Mouse (Mus musculus) limb, embryonic 14.5 days (tissue): Measurements from ENCODE around the gene Cngb1. TPM values are rescaled to one million over a fixed set of nuclear protein-coding genes. Genes with fewer than 3 reads are reported as not detected.

Source experiments
- ATAC-seq: fragments of 200-750 bp; cut with Nextera tagmentation; 2 replicates; pipeline ENCODE4 v1.8.0; 2017; ENCODE audit warnings: low read depth, moderate number of reproducible peaks, moderate TSS enrichment; ENCODE audit not compliant: low FRiP score
- DNase-seq: peaks from one replicate; pipeline ENCODE4 v3.0.0-alpha.2; 2015; ENCODE audit warnings: low spot score
- H3K27ac ChIP-seq: fragments of 300-500 bp; sonication (generic); replicated peaks from 2 replicates; pipeline ENCODE4 v1.5.1; 2014; ENCODE audit warnings: low read depth, mild to moderate bottlenecking, low read length, moderate library complexity, mixed read lengths
- H3K27me3 ChIP-seq: fragments of 300-500 bp; sonication (generic); 2 replicates; pipeline ENCODE4 v1.6.1; 2014; ENCODE audit warnings: low read length, mixed read lengths; ENCODE audit not compliant: control insufficient read depth, insufficient read depth
- H3K36me3 ChIP-seq: fragments of 300-500 bp; sonication (generic); 2 replicates; pipeline ENCODE4 v1.6.1; 2014; ENCODE audit warnings: mild to moderate bottlenecking, low read length, moderate library complexity, mixed read lengths; ENCODE audit not compliant: control insufficient read depth, insufficient read depth
- H3K4me1 ChIP-seq: fragments of 300-500 bp; sonication (generic); 2 replicates; pipeline ENCODE4 v1.6.1; 2014; ENCODE audit warnings: antibody characterized with exemption, low read length, mixed read lengths; ENCODE audit not compliant: control insufficient read depth, insufficient read depth
- H3K4me2 ChIP-seq: fragments of 300-500 bp; sonication (generic); replicated peaks from 2 replicates; pipeline ENCODE4 v1.6.1; 2014; ENCODE audit warnings: low read depth, mild to moderate bottlenecking, low read length, moderate library complexity; ENCODE audit not compliant: severe bottlenecking
- H3K4me3 ChIP-seq: fragments of 300-500 bp; sonication (generic); replicated peaks from 2 replicates; pipeline ENCODE4 v1.5.1; 2014; ENCODE audit warnings: low read length
- H3K9ac ChIP-seq: fragments of 300-500 bp; sonication (generic); 2 replicates; pipeline ENCODE4 v1.6.1; 2014; ENCODE audit warnings: mild to moderate bottlenecking, low read depth, low read length, moderate library complexity; ENCODE audit not compliant: severe bottlenecking
- H3K9me3 ChIP-seq: fragments of 300-500 bp; sonication (generic); 2 replicates; pipeline ENCODE4 v1.6.1; 2016; ENCODE audit warnings: low read length; ENCODE audit not compliant: control insufficient read depth
- POLR2A ChIP-seq: fragments of 200-500 bp; IDR thresholded peaks from 2 replicates; pipeline ENCODE4 v1.8.0; 2012; ENCODE audit warnings: inconsistent platforms, mild to moderate bottlenecking, moderate library complexity, borderline replicate concordance; ENCODE audit not compliant: insufficient read depth, insufficient read length; ENCODE audit errors: extremely low read depth
- WGBS: fragments of 180-500 bp; shearing (Covaris S2); extraction: QIAGEN DNeasy Blood & Tissue Kit; methylation state at CpG from one replicate; pipeline ENCODE4 v1.1.7; 2014; 5-methylcytosine and 5-hydroxymethylcytosine counted together
- polyA plus RNA-seq, 2 experiments: library from polyadenylated mRNA; depleted of rRNA in 1 of 2; stranded (reverse) in 1 of 2; unstranded in 1 of 2; fragments of >200 nt; fragmentation: Nextera tagmentation in 1 of 2; extraction: Ambion mirVana in 1 of 2; gene quantifications; 2 replicates each; pipeline versions ENCODE4 v1.2.1 to v1.2.3; 2012 to 2014

Cngb1 gene
- polyA plus RNA-seq, 2 experiments: 0.52 to 0.67 TPM

DNA sequence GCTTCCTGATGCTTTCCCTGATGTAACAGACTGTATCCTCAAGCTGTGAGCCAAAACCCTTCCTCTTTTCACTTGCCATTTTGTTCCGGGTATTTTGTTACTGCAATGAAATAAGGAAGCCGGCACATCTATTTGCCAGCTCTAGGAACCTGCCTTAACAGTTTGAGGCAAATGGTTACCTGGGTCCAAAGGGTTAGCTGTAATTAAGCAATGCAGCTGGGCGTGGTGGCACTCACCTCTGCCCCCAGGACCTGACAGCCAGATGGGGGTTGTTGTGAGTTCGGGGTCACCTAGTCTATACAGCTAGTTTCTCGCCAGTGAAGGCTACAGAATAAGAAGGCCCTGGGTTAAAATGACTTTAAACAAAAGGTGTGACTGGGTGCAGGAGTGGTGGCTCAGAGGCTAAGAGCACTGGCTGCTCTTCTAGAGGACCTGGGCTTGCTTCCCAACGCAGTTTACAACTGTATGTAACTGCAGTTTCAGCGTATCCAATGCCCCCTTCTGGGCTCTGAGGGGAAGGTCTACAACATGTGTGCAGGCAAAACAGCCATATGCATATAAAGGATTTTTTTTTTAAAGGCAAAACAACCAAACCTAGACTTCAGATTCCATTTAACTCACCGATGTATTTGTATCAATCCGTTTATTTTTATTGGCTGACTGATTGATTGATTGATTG is 114.7 kb downstream of the Cngb1 start:
- H3K4me1 ChIP-seq: no peaks in the 10 kb centered on the region
- H3K9me3 ChIP-seq: no peaks in the 10 kb centered on the region
- H3K4me2 ChIP-seq: no peak overlapping the region
- no peak overlapping the region for H3K4me3 ChIP-seq
- no peak overlapping the region for H3K27ac ChIP-seq
- H3K36me3 ChIP-seq: no peaks in the 10 kb centered on the region
- no peak for DNase-seq
- no peak for TF ChIP-seq POLR2A
- ATAC-seq: no peak
- 83% methylated on average over 9 of the region's 9 CpGs for WGBS
- H3K9ac ChIP-seq: no peak overlapping the region
- H3K27me3 ChIP-seq: no peaks in the 10 kb centered on the region

Other genes with a start within 250 kb of the Cngb1 start
- 31.6 and 39.4 TPM in 2 replicates for gene Katnb1, start 225.4 kb downstream of the Cngb1 start, polyA plus RNA-seq (2012; rRNA removed)
- gene Katnb1, start 225.4 kb downstream of the Cngb1 start, polyA plus RNA-seq (2014; fragmentation: Nextera tagmentation; extraction: Ambion mirVana): 21.4 and 21.6 TPM in 2 replicates
- 25.9 and 30.3 TPM in 2 replicates for gene Kifc3, start 103.8 kb downstream of the Cngb1 start, polyA plus RNA-seq (2012; rRNA removed)
- gene Kifc3, start 103.8 kb downstream of the Cngb1 start, polyA plus RNA-seq (2014; fragmentation: Nextera tagmentation; extraction: Ambion mirVana): 12.7 and 20.3 TPM in 2 replicates
- 0.85 and 1.3 TPM in 2 replicates for gene Tepp, start 4.0 kb upstream of the Cngb1 start, polyA plus RNA-seq (2012; rRNA removed)
- gene Tepp, start 4.0 kb upstream of the Cngb1 start, polyA plus RNA-seq (2014; fragmentation: Nextera tagmentation; extraction: Ambion mirVana): 0.47 TPM in 1 of 2 replicates, not detected in the other
- gene Zfp319, start 25.4 kb upstream of the Cngb1 start, polyA plus RNA-seq (2012; rRNA removed): 13.8 and 17.4 TPM in 2 replicates
- 8.4 and 9.2 TPM in 2 replicates for gene Zfp319, start 25.4 kb upstream of the Cngb1 start, polyA plus RNA-seq (2014; fragmentation: Nextera tagmentation; extraction: Ambion mirVana)
- 46.6 and 61.0 TPM in 2 replicates for gene Usb1, start 25.7 kb upstream of the Cngb1 start, polyA plus RNA-seq (2012; rRNA removed)
- gene Usb1, start 25.7 kb upstream of the Cngb1 start, polyA plus RNA-seq (2014; fragmentation: Nextera tagmentation; extraction: Ambion mirVana): 34.7 and 38.0 TPM in 2 replicates
- 12.6 and 16.9 TPM in 2 replicates for gene Mmp15, start 45.7 kb upstream of the Cngb1 start, polyA plus RNA-seq (2012; rRNA removed)
- gene Mmp15, start 45.7 kb upstream of the Cngb1 start, polyA plus RNA-seq (2014; fragmentation: Nextera tagmentation; extraction: Ambion mirVana): 10.5 and 11.8 TPM in 2 replicates
- 154 and 161 TPM in 2 replicates for gene Cfap20, start 128.3 kb upstream of the Cngb1 start, polyA plus RNA-seq (2012; rRNA removed)
- 158 and 168 TPM in 2 replicates for gene Cfap20, start 128.3 kb upstream of the Cngb1 start, polyA plus RNA-seq (2014; fragmentation: Nextera tagmentation; extraction: Ambion mirVana)
- gene Csnk2a2, start 183.5 kb upstream of the Cngb1 start, polyA plus RNA-seq (2012; rRNA removed): 53.6 and 57.4 TPM in 2 replicates
- 22.5 and 22.6 TPM in 2 replicates for gene Csnk2a2, start 183.5 kb upstream of the Cngb1 start, polyA plus RNA-seq (2014; fragmentation: Nextera tagmentation; extraction: Ambion mirVana)
- 0.12 and 0.24 TPM in 2 replicates for gene Ccdc113, start 227.5 kb upstream of the Cngb1 start, polyA plus RNA-seq (2012; rRNA removed)
- gene Ccdc113, start 227.5 kb upstream of the Cngb1 start, polyA plus RNA-seq (2014; fragmentation: Nextera tagmentation; extraction: Ambion mirVana): 0.25 and 0.48 TPM in 2 replicates